Mouse (Mus musculus) midbrain, embryonic 12.5 days (tissue): ENCODE data around the gene Uvssa. TPM values are rescaled to one million over a fixed set of nuclear protein-coding genes. Genes with fewer than 3 reads are reported as not detected.

Experiments used
- ATAC-seq: fragments of 200-750 bp; cut with Nextera tagmentation; 2 replicates; pipeline ENCODE4 v1.8.0; 2017; ENCODE audit warnings: low read depth, moderate TSS enrichment, moderate library complexity; ENCODE audit not compliant: low FRiP score
- H3K27ac ChIP-seq: fragments of 300-500 bp; sonication (generic); replicated peaks from 2 replicates; pipeline ENCODE4 v1.5.1; 2016; ENCODE audit warnings: mild to moderate bottlenecking
- H3K27me3 ChIP-seq: fragments of 300-500 bp; sonication (generic); 2 replicates; pipeline ENCODE4 v1.6.1; 2016; ENCODE audit warnings: mild to moderate bottlenecking
- H3K36me3 ChIP-seq: fragments of 300-500 bp; sonication (generic); 2 replicates; pipeline ENCODE4 v1.6.1; 2016
- H3K4me1 ChIP-seq: fragments of 300-500 bp; sonication (generic); 2 replicates; pipeline ENCODE4 v1.6.1; 2016
- H3K4me2 ChIP-seq: fragments of 300-500 bp; sonication (generic); replicated peaks from 2 replicates; pipeline ENCODE4 v1.6.1; 2016; ENCODE audit warnings: mild to moderate bottlenecking, moderate library complexity
- H3K4me3 ChIP-seq: fragments of 300-500 bp; sonication (generic); 2 replicates; pipeline ENCODE4 v1.5.1; 2016; ENCODE audit warnings: mild to moderate bottlenecking
- H3K9ac ChIP-seq: fragments of 300-500 bp; sonication (generic); replicated peaks from 2 replicates; pipeline ENCODE4 v1.6.1; 2016; ENCODE audit warnings: mild to moderate bottlenecking, moderate library complexity
- H3K9me3 ChIP-seq: fragments of 300-500 bp; sonication (generic); 2 replicates; pipeline ENCODE4 v1.6.1; 2016; ENCODE audit warnings: mild to moderate bottlenecking
- WGBS: fragments of 180-500 bp; shearing (Covaris S2); methylation state at CpG from one replicate; pipeline ENCODE4 v1.1.7; 2016; 5-methylcytosine and 5-hydroxymethylcytosine counted together
- polyA plus RNA-seq: library from polyadenylated mRNA; unstranded; fragments of >200 nt; fragmentation: Nextera tagmentation; extraction: Ambion mirVana; gene quantifications from 2 replicates; pipeline ENCODE4 v1.2.1, GENCODE M21; 2016

Uvssa gene
- polyA plus RNA-seq, 1 experiment from 2014 or later = 9.7 TPM

GRCm38 (mm10) chr5:33377176-33377575 is 1.2 kb upstream of the Uvssa start:
- H3K4me3 ChIP-seq = peak overlapping the region; percentile 65
- no peak overlapping the region for H3K27ac ChIP-seq
- no peak for ATAC-seq
- no peaks in the 10 kb centered on the region for H3K9me3 ChIP-seq
- 73% methylated on average over 6 of the region's 6 CpGs for WGBS
- H3K4me2 ChIP-seq = peak overlapping the region; percentile 74
- peaks cover 14% of the 10 kb centered on the region for H3K4me1 ChIP-seq
- H3K27me3 ChIP-seq = no peaks in the 10 kb centered on the region
- H3K9ac ChIP-seq = peak overlapping the region; percentile 67
- H3K36me3 ChIP-seq = peaks cover 33% of the 10 kb centered on the region

GRCm38 (mm10) chr5:33377801-33378301 is 498 bp upstream of the Uvssa start:
- peaks cover 14% of the 10 kb centered on the region for H3K4me1 ChIP-seq
- peaks cover 26% of the 10 kb centered on the region for H3K36me3 ChIP-seq
- peak overlapping the region; percentile 74 for H3K4me2 ChIP-seq
- peak overlapping the region; percentile 95 for H3K27ac ChIP-seq
- no peaks in the 10 kb centered on the region for H3K27me3 ChIP-seq
- H3K9ac ChIP-seq = peak overlapping the region; percentile 67
- H3K9me3 ChIP-seq = no peaks in the 10 kb centered on the region
- ATAC-seq = peak; percentile 21
- H3K4me3 ChIP-seq = peak overlapping the region; percentile 65
- WGBS = under 1% methylated on average over 21 of the region's 21 CpGs

- 84% methylated on average over 11 of the region's 11 CpGs for WGBS
- ATAC-seq = no peak
- no peak overlapping the region for H3K27ac ChIP-seq
Measured at GRCm38 (mm10) chr5:33387550-33387949, 9.2 kb downstream of the Uvssa start.

GRCm38 (mm10) chr5:33393803-33394202 is 15.5 kb downstream of the Uvssa start:
- H3K27ac ChIP-seq = no peak overlapping the region
- H3K27me3 ChIP-seq = no peaks in the 10 kb centered on the region
- 17% methylated on average over 7 of the region's 7 CpGs for WGBS
- H3K36me3 ChIP-seq = peaks cover 24% of the 10 kb centered on the region
- no peaks in the 10 kb centered on the region for H3K9me3 ChIP-seq
- peak; percentile 44; the same call in 1 of the 2 replicates for ATAC-seq
- no peak overlapping the region for H3K4me3 ChIP-seq
- H3K4me2 ChIP-seq = no peak overlapping the region
- no peak overlapping the region for H3K9ac ChIP-seq
- H3K4me1 ChIP-seq = peaks cover 8% of the 10 kb centered on the region; the same call in 1 of the 2 replicates

More at GRCm38 (mm10) chr5:33387550-33387949, 9.2 kb downstream of the Uvssa start:
- no peaks in the 10 kb centered on the region for H3K4me1 ChIP-seq
- H3K4me3 ChIP-seq = no peak overlapping the region
- H3K4me2 ChIP-seq = no peak overlapping the region
- H3K9me3 ChIP-seq = no peaks in the 10 kb centered on the region
- H3K27me3 ChIP-seq = no peaks in the 10 kb centered on the region
- no peak overlapping the region for H3K9ac ChIP-seq
- peaks cover 21% of the 10 kb centered on the region for H3K36me3 ChIP-seq

- no peak for ATAC-seq
- Histone ChIP-seq H3K9me3 (no peaks in the 10 kb centered on the region), H3K9ac (no peak overlapping the region), H3K27me3 (no peaks in the 10 kb centered on the region), H3K36me3 (peaks cover 20% of the 10 kb centered on the region), H3K27ac (no peak overlapping the region), H3K4me2 (no peak overlapping the region), H3K4me3 (no peak overlapping the region), H3K4me1 (peaks cover 15% of the 10 kb centered on the region)
- 89% methylated on average over 11 of the region's 11 CpGs for WGBS
Measured at GRCm38 (mm10) chr5:33395693-33396092, 17.3 kb downstream of the Uvssa start.

GRCm38 (mm10) chr5:33396828-33397227 is 18.5 kb downstream of the Uvssa start:
- no peaks in the 10 kb centered on the region for H3K27me3 ChIP-seq
- ATAC-seq = no peak
- H3K27ac ChIP-seq = no peak overlapping the region
- H3K4me1 ChIP-seq = peaks cover 20% of the 10 kb centered on the region
- no peak overlapping the region for H3K4me2 ChIP-seq
- H3K4me3 ChIP-seq = no peak overlapping the region
- WGBS = 84% methylated on average over 7 of the region's 7 CpGs
- no peak overlapping the region for H3K9ac ChIP-seq
- H3K36me3 ChIP-seq = peaks cover 10% of the 10 kb centered on the region
- H3K9me3 ChIP-seq = no peaks in the 10 kb centered on the region

GRCm38 (mm10) chr5:33400819-33401218 is 22.5 kb downstream of the Uvssa start:
- Histone ChIP-seq H3K9me3 (no peaks in the 10 kb centered on the region), H3K36me3 (no peaks in the 10 kb centered on the region), H3K27me3 (peaks cover 12% of the 10 kb centered on the region; the same call in 1 of the 2 replicates), H3K9ac (no peak overlapping the region), H3K4me1 (peaks cover 24% of the 10 kb centered on the region), H3K4me2 (no peak overlapping the region), H3K4me3 (no peak overlapping the region), H3K27ac (no peak overlapping the region)
- WGBS = 55% methylated on average over 12 of the region's 12 CpGs
- no peak for ATAC-seq

- H3K9me3 ChIP-seq = no peaks in the 10 kb centered on the region
- H3K4me2 ChIP-seq = no peak overlapping the region
- H3K27ac ChIP-seq = no peak overlapping the region
- H3K4me1 ChIP-seq = no peaks in the 10 kb centered on the region
- H3K27me3 ChIP-seq = peaks cover 10% of the 10 kb centered on the region; the same call in 1 of the 2 replicates
- H3K4me3 ChIP-seq = no peak overlapping the region
- 80% methylated on average over 3 of the region's 3 CpGs for WGBS
- no peak for ATAC-seq
- H3K9ac ChIP-seq = no peak overlapping the region
- H3K36me3 ChIP-seq = 0 out of 2 replicates have a peak, but pooled peaks cover 6% of the 10 kb centered on the region
Measured at GRCm38 (mm10) chr5:33420313-33420712, 42.0 kb downstream of the Uvssa start.

GRCm38 (mm10) chr5:33427461-33427860 is 49.1 kb downstream of the Uvssa start:
- H3K4me3 ChIP-seq = no peak overlapping the region
- H3K4me1 ChIP-seq = peaks cover 17% of the 10 kb centered on the region
- no peak overlapping the region for H3K4me2 ChIP-seq
- no peak for ATAC-seq
- H3K9ac ChIP-seq = no peak overlapping the region
- H3K27ac ChIP-seq = no peak overlapping the region
- H3K36me3 ChIP-seq = no peaks in the 10 kb centered on the region
- no peaks in the 10 kb centered on the region for H3K9me3 ChIP-seq
- peaks cover 77% of the 10 kb centered on the region for H3K27me3 ChIP-seq

GRCm38 (mm10) chr5:33430106-33430505 is 51.8 kb downstream of the Uvssa start:
- H3K4me1 ChIP-seq = peaks cover 35% of the 10 kb centered on the region
- ATAC-seq = no peak
- no peak overlapping the region for H3K4me3 ChIP-seq

GRCm38 (mm10) chr5:33430511-33431172 is 52.3 kb downstream of the Uvssa start:
- Histone ChIP-seq H3K9me3 (no peaks in the 10 kb centered on the region), H3K27ac (no peak overlapping the region), H3K9ac (no peak overlapping the region), H3K27me3 (peaks cover 96% of the 10 kb centered on the region), H3K36me3 (no peaks in the 10 kb centered on the region), H3K4me1 (peaks cover 38% of the 10 kb centered on the region), H3K4me2 (peak overlapping the region; percentile 45), H3K4me3 (peak overlapping the region; percentile 33)
- WGBS = under 1% methylated on average over 60 of the region's 64 CpGs
- no peak for ATAC-seq

More at GRCm38 (mm10) chr5:33430106-33430505, 51.8 kb downstream of the Uvssa start:
- H3K36me3 ChIP-seq = no peaks in the 10 kb centered on the region
- 3% methylated on average over 16 of the region's 16 CpGs for WGBS
- H3K9me3 ChIP-seq = no peaks in the 10 kb centered on the region
- H3K9ac ChIP-seq = no peak overlapping the region
- H3K27ac ChIP-seq = no peak overlapping the region
- H3K4me2 ChIP-seq = no peak overlapping the region
- H3K27me3 ChIP-seq = peaks cover 96% of the 10 kb centered on the region

GRCm38 (mm10) chr5:33431173-33432005 is 53.0 kb downstream of the Uvssa start:
- Histone ChIP-seq H3K27me3 (peaks cover 100% of the 10 kb centered on the region), H3K9me3 (no peaks in the 10 kb centered on the region), H3K4me1 (peaks cover 40% of the 10 kb centered on the region), H3K4me3 (peak overlapping the region; percentile 33), H3K36me3 (no peaks in the 10 kb centered on the region), H3K27ac (no peak overlapping the region), H3K9ac (no peak overlapping the region), H3K4me2 (peak overlapping the region; percentile 45)
- no peak for ATAC-seq
- under 1% methylated on average over 76 of the region's 77 CpGs for WGBS
